Mouse (Mus musculus): ENCODE data around the gene Apbb2. TPM values are rescaled to one million over a fixed set of nuclear protein-coding genes. Genes with fewer than 3 reads are reported as not detected.

The Apbb2 gene
- polyA plus RNA-seq, 1 experiment from 2014 or later: 52.6 TPM

DNA sequence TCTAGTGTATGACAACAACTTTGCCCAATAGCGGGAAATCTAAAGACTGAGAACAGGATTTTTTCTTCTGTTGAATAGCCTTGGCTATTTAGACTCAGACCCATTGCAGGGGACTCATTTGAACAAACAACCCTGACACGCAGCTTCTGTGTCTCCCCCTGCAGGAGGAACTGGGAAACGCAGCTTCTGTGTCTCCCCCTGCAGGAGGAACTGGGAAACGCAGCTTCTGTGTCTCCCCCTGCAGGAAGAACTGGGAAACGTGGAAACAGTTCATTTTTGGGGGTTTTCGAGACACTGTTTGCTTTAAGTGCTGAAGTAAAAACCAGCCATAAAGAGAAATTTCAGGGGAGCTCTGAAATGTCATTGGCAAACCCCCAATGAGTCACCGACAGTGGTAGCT is 292.2 kb downstream of the Apbb2 start:
- Histone ChIP-seq H3K36me3 (ENCODE audit: control insufficient read depth, insufficient read depth, low read length) (no peaks in the 10 kb centered on the region), H3K4me1 (ENCODE audit: control insufficient read depth, insufficient read depth, low read length) (peaks cover 10% of the 10 kb centered on the region; the same call in 1 of the 2 replicates), H3K27ac (ENCODE audit: low read depth, low read length) (no peak overlapping the region), H3K9ac (ENCODE audit: low read length) (no peak overlapping the region), H3K4me3 (ENCODE audit: low read depth, low read length) (no peak overlapping the region), H3K4me2 (ENCODE audit: low read depth) (no peak overlapping the region), H3K9me3 (ENCODE audit: control insufficient read depth, low read length) (no peaks in the 10 kb centered on the region), H3K27me3 (ENCODE audit: control insufficient read depth, insufficient read depth, low read length) (no peaks in the 10 kb centered on the region)
- WGBS: 79% methylated on average over 7 of the region's 7 CpGs
- no peak for DNase-seq (ENCODE audit: low spot score)
- ATAC-seq (ENCODE audit: insufficient read depth, low FRiP score, low TSS enrichment): no peak

DNA sequence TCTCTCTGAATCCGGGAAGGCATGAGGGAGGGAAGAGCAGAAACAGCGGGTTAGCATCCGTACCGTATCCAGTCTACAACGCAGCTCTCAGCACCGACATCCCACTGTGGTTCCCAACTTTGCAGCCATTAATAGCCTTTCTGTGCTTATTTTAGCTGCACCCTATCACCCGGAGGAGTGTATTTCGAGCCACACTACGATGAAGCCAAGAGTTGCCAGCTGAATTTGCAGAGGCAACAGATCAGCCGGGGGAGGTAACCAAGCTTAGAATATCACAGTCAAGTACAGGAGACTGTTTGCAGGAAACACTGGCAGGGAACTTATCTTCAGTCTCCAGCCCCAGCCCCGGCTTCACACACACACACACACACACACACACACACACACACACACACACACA is 295.0 kb downstream of the Apbb2 start:
- Histone ChIP-seq H3K4me3 (ENCODE audit: low read depth, low read length) (no peak overlapping the region), H3K4me1 (ENCODE audit: control insufficient read depth, insufficient read depth, low read length) (peaks cover 7% of the 10 kb centered on the region; the same call in 1 of the 2 replicates), H3K9ac (ENCODE audit: low read length) (no peak overlapping the region), H3K9me3 (ENCODE audit: control insufficient read depth, low read length) (no peaks in the 10 kb centered on the region), H3K27me3 (ENCODE audit: control insufficient read depth, insufficient read depth, low read length) (no peaks in the 10 kb centered on the region), H3K27ac (ENCODE audit: low read depth, low read length) (no peak overlapping the region), H3K4me2 (ENCODE audit: low read depth) (no peak overlapping the region), H3K36me3 (ENCODE audit: control insufficient read depth, insufficient read depth, low read length) (no peaks in the 10 kb centered on the region)
- 92% methylated on average over 11 of the region's 11 CpGs for WGBS
- DNase-seq (ENCODE audit: low spot score) (no peak), ATAC-seq (ENCODE audit: insufficient read depth, low FRiP score, low TSS enrichment) (no peak)

DNA sequence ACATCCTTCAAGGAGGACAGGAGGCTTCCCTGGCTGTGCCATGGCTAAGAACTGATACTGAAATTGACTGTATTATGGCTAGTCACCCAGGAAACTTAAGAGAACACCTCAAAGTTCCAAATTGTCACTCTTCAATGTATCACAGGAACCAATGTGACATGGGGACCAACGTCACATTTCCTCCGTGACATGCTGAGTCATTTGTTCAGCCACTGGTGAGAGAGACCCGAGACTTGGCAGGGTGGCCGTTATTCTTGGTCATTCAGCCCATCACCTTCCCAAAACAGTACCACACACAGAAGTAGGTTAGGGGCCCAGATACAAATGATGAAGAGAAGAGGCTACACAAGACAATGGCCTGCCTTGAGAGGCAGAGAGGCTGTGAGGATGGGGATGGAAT is 295.5 kb downstream of the Apbb2 start:
- Histone ChIP-seq H3K27me3 (ENCODE audit: control insufficient read depth, insufficient read depth, low read length) (no peaks in the 10 kb centered on the region), H3K4me3 (ENCODE audit: low read depth, low read length) (no peak overlapping the region), H3K9me3 (ENCODE audit: control insufficient read depth, low read length) (no peaks in the 10 kb centered on the region), H3K27ac (ENCODE audit: low read depth, low read length) (no peak overlapping the region), H3K9ac (ENCODE audit: low read length) (no peak overlapping the region), H3K4me2 (ENCODE audit: low read depth) (no peak overlapping the region), H3K36me3 (ENCODE audit: control insufficient read depth, insufficient read depth, low read length) (no peaks in the 10 kb centered on the region), H3K4me1 (ENCODE audit: control insufficient read depth, insufficient read depth, low read length) (0 out of 2 replicates have a peak, but pooled peaks cover 3% of the 10 kb centered on the region)
- ATAC-seq (ENCODE audit: insufficient read depth, low FRiP score, low TSS enrichment): no peak
- 78% methylated on average over 4 of the region's 4 CpGs for WGBS
- no peak for DNase-seq (ENCODE audit: low spot score)

DNA sequence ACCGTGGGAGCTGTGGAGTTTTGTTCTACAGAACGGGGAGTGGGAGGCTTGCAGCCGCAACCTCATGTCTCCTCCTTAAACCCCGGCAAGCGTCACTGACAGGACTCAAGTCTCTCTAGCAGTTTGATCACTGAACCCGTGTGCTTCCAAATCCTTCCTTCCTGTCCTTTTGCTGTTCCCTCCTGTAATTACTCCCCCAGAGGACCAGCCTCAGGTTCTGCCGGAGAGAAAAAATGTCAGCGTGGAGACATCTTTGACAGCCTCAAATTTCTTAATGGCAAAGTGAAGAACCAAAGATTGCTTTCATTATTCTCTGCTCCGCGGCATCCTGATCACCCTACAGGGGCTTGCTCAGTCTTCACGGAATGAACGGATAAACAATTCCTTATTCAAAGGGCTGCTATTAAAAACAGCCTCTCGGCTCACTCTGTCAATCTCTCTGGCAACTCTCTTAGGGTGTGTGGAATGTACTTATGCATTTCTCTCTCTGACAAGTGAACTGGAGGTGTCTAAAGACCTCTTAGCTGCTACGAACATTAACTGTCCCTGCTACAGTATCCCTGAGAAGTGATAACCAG is 298.7 kb downstream of the Apbb2 start:
- no peak overlapping the region for H3K27ac ChIP-seq (ENCODE audit: low read depth, low read length)
- 61% methylated on average over 14 of the region's 14 CpGs for WGBS
- ATAC-seq (ENCODE audit: insufficient read depth, low FRiP score, low TSS enrichment) (no peak), DNase-seq (ENCODE audit: low spot score) (no peak)
- H3K4me2 ChIP-seq (ENCODE audit: low read depth): no peak overlapping the region
- no peak overlapping the region for H3K4me3 ChIP-seq (ENCODE audit: low read depth, low read length)
- H3K27me3 ChIP-seq (ENCODE audit: control insufficient read depth, insufficient read depth, low read length): no peaks in the 10 kb centered on the region
- no peaks in the 10 kb centered on the region for H3K36me3 ChIP-seq (ENCODE audit: control insufficient read depth, insufficient read depth, low read length)
- H3K9ac ChIP-seq (ENCODE audit: low read length): no peak overlapping the region
- no peaks in the 10 kb centered on the region for H3K4me1 ChIP-seq (ENCODE audit: control insufficient read depth, insufficient read depth, low read length)
- no peaks in the 10 kb centered on the region for H3K9me3 ChIP-seq (ENCODE audit: control insufficient read depth, low read length)

DNA sequence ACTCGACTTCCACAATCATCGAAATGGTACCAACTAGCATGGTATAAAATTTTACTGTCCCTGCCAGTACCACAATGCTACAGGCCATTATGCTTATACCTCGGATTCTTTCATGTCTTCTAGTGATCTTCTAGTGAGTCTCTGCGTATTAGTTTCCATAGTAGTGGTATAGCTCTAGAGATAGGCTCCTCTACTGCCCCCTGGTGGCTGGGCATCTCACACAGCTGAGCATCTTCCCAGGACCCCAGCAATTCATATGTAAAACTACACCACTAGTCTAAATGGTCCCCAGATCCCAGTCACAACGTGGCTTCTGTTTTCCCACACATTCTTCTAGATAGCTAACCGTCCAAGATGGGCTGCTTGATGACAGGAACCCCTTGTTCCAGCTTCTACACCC is 299.2 kb downstream of the Apbb2 start:
- Histone ChIP-seq H3K27ac (ENCODE audit: low read depth, low read length) (no peak overlapping the region), H3K36me3 (ENCODE audit: control insufficient read depth, insufficient read depth, low read length) (no peaks in the 10 kb centered on the region), H3K4me3 (ENCODE audit: low read depth, low read length) (no peak overlapping the region), H3K27me3 (ENCODE audit: control insufficient read depth, insufficient read depth, low read length) (no peaks in the 10 kb centered on the region), H3K9ac (ENCODE audit: low read length) (no peak overlapping the region), H3K4me1 (ENCODE audit: control insufficient read depth, insufficient read depth, low read length) (no peaks in the 10 kb centered on the region), H3K4me2 (ENCODE audit: low read depth) (no peak overlapping the region), H3K9me3 (ENCODE audit: control insufficient read depth, low read length) (no peaks in the 10 kb centered on the region)
- no peak for ATAC-seq (ENCODE audit: insufficient read depth, low FRiP score, low TSS enrichment)
- 69% methylated on average over 6 of the region's 6 CpGs for WGBS
- DNase-seq (ENCODE audit: low spot score): peak; percentile 27

DNA sequence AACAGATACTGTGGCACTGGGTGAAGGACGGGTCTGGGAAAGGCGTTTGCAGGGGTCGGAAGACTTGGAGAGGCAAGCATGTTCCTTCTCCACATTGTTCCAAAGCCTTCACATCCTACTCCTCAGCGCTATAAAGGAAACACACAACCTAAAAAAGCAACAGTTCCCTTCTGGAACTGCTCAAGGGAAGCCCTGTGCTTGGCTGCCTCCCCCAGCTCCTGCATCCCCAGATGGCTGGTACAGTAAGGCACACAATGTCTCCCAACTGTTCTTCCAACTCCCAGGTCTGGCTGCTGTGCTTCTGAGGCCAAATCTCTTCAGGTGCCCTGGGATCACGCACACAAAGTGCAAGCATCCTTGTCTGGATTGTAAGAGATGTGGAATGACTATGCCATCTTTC is 302.8 kb downstream of the Apbb2 start:
- Histone ChIP-seq H3K4me1 (ENCODE audit: control insufficient read depth, insufficient read depth, low read length) (no peaks in the 10 kb centered on the region), H3K36me3 (ENCODE audit: control insufficient read depth, insufficient read depth, low read length) (no peaks in the 10 kb centered on the region), H3K9me3 (ENCODE audit: control insufficient read depth, low read length) (no peaks in the 10 kb centered on the region), H3K4me2 (ENCODE audit: low read depth) (no peak overlapping the region), H3K27me3 (ENCODE audit: control insufficient read depth, insufficient read depth, low read length) (no peaks in the 10 kb centered on the region), H3K27ac (ENCODE audit: low read depth, low read length) (no peak overlapping the region), H3K4me3 (ENCODE audit: low read depth, low read length) (no peak overlapping the region), H3K9ac (ENCODE audit: low read length) (no peak overlapping the region)
- DNase-seq (ENCODE audit: low spot score) (no peak), ATAC-seq (ENCODE audit: insufficient read depth, low FRiP score, low TSS enrichment) (no peak)
- WGBS: 89% methylated on average over 5 of the region's 5 CpGs

DNA sequence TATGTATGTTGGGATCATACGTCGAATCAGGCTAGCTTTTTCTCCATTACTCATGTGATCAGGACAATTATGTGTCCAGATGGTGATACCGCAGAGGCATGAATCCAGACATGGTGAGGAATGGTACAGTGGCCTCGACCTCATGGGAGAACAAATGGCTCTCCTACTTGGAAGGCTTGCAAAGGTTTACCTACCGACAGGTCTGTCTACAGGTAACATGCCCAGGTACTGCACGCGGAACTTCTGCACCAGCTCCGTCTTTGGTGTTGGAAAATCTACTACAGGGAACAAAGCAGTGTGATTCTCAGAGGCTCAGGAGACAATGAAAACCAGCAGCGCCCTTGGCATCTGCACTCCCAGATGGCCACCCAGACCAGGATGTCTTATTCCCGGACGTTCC is 307.8 kb downstream of the Apbb2 start:
- H3K27ac ChIP-seq (ENCODE audit: low read depth, low read length): no peak overlapping the region
- ATAC-seq (ENCODE audit: insufficient read depth, low FRiP score, low TSS enrichment) (no peak), DNase-seq (ENCODE audit: low spot score) (no peak)
- no peaks in the 10 kb centered on the region for H3K36me3 ChIP-seq (ENCODE audit: control insufficient read depth, insufficient read depth, low read length)
- no peak overlapping the region for H3K9ac ChIP-seq (ENCODE audit: low read length)
- 89% methylated on average over 11 of the region's 11 CpGs for WGBS
- no peaks in the 10 kb centered on the region for H3K9me3 ChIP-seq (ENCODE audit: control insufficient read depth, low read length)
- H3K4me3 ChIP-seq (ENCODE audit: low read depth, low read length): no peak overlapping the region
- no peaks in the 10 kb centered on the region for H3K4me1 ChIP-seq (ENCODE audit: control insufficient read depth, insufficient read depth, low read length)
- no peak overlapping the region for H3K4me2 ChIP-seq (ENCODE audit: low read depth)
- no peaks in the 10 kb centered on the region for H3K27me3 ChIP-seq (ENCODE audit: control insufficient read depth, insufficient read depth, low read length)

DNA sequence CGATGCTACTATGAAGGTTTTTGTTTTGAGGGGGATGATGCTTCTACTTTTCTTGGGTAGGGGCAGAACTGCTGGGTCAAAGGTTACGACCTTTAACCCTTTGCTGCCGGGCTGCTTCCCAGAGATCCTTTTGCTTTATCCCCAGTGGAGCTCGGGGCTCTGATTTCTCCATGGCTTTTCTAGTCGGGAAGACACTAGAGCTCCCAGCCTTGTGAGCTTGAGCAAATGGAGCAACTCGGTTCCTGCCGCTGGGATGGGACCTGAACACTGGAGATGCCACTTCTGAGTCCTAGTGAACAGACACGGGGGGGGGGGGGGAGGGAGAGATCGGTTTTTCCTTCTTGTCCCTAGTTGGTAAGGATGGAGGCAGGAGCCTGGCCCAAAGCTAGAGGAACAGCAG is 308.3 kb downstream of the Apbb2 start:
- 69% methylated on average over 9 of the region's 9 CpGs for WGBS
- Histone ChIP-seq H3K4me3 (ENCODE audit: low read depth, low read length) (no peak overlapping the region), H3K4me1 (ENCODE audit: control insufficient read depth, insufficient read depth, low read length) (no peaks in the 10 kb centered on the region), H3K9ac (ENCODE audit: low read length) (no peak overlapping the region), H3K27me3 (ENCODE audit: control insufficient read depth, insufficient read depth, low read length) (no peaks in the 10 kb centered on the region), H3K27ac (ENCODE audit: low read depth, low read length) (no peak overlapping the region), H3K9me3 (ENCODE audit: control insufficient read depth, low read length) (no peaks in the 10 kb centered on the region), H3K4me2 (ENCODE audit: low read depth) (no peak overlapping the region), H3K36me3 (ENCODE audit: control insufficient read depth, insufficient read depth, low read length) (no peaks in the 10 kb centered on the region)
- ATAC-seq (ENCODE audit: insufficient read depth, low FRiP score, low TSS enrichment): no peak
- DNase-seq (ENCODE audit: low spot score): no peak

DNA sequence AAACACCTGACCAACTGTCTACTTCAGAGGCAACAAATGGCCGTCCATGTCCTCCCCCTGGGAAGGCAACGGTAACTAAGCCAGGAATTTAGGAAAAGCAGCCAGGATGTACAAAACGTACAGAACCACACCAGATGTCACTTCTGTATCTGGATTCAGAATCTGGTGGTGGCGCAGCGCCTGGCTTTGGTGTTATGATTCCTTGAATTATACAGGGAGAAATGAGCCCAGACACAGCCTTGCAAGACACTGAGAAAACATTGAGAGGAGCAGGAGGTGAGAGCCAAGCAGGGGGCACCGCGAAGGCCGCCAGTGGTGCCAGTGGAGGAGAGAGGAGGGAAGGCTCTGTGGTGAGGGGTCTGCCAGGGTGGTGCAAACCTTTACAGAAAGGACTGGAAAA is 313.1 kb downstream of the Apbb2 start:
- H3K4me2 ChIP-seq (ENCODE audit: low read depth): no peak overlapping the region
- WGBS: 75% methylated on average over 8 of the region's 8 CpGs
- no peaks in the 10 kb centered on the region for H3K27me3 ChIP-seq (ENCODE audit: control insufficient read depth, insufficient read depth, low read length)
- peaks cover 5% of the 10 kb centered on the region; the same call in 1 of the 2 replicates for H3K36me3 ChIP-seq (ENCODE audit: control insufficient read depth, insufficient read depth, low read length)
- H3K27ac ChIP-seq (ENCODE audit: low read depth, low read length): no peak overlapping the region
- no peak for DNase-seq (ENCODE audit: low spot score)
- no peak overlapping the region for H3K4me3 ChIP-seq (ENCODE audit: low read depth, low read length)
- H3K9me3 ChIP-seq (ENCODE audit: control insufficient read depth, low read length): no peaks in the 10 kb centered on the region
- H3K9ac ChIP-seq (ENCODE audit: low read length): no peak overlapping the region
- no peaks in the 10 kb centered on the region for H3K4me1 ChIP-seq (ENCODE audit: control insufficient read depth, insufficient read depth, low read length)
- ATAC-seq (ENCODE audit: insufficient read depth, low FRiP score, low TSS enrichment): no peak

Data from neural tube, embryonic 11.5 days (tissue).